ENCODE assay signal across 8 mouse cellular contexts in genomic region chr2:118111116-118111487, GRCm38 (mm10). TPM values are rescaled to one million over a fixed set of nuclear protein-coding genes. Genes with fewer than 3 reads are reported as not detected.
A peak's percentile ranks its signal among the peaks of the same experiment; 100 is the strongest.
DNase-seq lines count a peak whose midpoint lies in the region; ATAC-seq and TF ChIP-seq lines count a peak whose summit lies in the region.

No protein-coding gene starts in this region.

- H3K4me2 ChIP-seq in embryonic facial prominence, embryonic 13.5 days, result peak overlapping the region; percentile 89
- H3K4me2 ChIP-seq in limb, embryonic 13.5 days (replicated peaks), result peak overlapping the region; percentile 86
- peak overlapping the region; percentile 94 for H3K4me2 ChIP-seq in midbrain, embryonic 15.5 days

- under 1% methylated on average over 16 of the region's 16 CpGs for WGBS in embryonic facial prominence, embryonic 13.5 days
- WGBS in heart, adult 2 months, result 0% methylated on average over 16 of the region's 16 CpGs
- under 1% methylated on average over 16 of the region's 16 CpGs for WGBS in limb, embryonic 13.5 days
- under 1% methylated on average over 16 of the region's 16 CpGs for WGBS in midbrain, embryonic 15.5 days

- H3K4me3 ChIP-seq in embryonic facial prominence, embryonic 13.5 days, result peak overlapping the region; percentile 69
- peak overlapping the region; percentile 48 for H3K4me3 ChIP-seq in heart, adult 2 months
- H3K4me3 ChIP-seq in limb, embryonic 13.5 days, result peak overlapping the region; percentile 71
- H3K4me3 ChIP-seq in midbrain, embryonic 15.5 days, result peak overlapping the region; percentile 48

- H3K9me3 ChIP-seq in embryonic facial prominence, embryonic 13.5 days, result no peaks in the 10 kb centered on the region
- no peaks in the 10 kb centered on the region for H3K9me3 ChIP-seq in limb, embryonic 13.5 days
- no peaks in the 10 kb centered on the region for H3K9me3 ChIP-seq in midbrain, embryonic 15.5 days

- no peak for TF ChIP-seq POLR2A in heart, adult 2 months (IDR thresholded peaks at IDR 0.05; ENCODE audit: insufficient read depth, low read depth, low read length)

- no peaks in the 10 kb centered on the region; the same call in 1 of the 2 replicates for H3K27me3 ChIP-seq in embryonic facial prominence, embryonic 13.5 days
- H3K27me3 ChIP-seq in heart, adult 2 months (ENCODE audit: control insufficient read depth, insufficient read depth, low read length), result 0 out of 2 replicates have a peak, but pooled peaks cover 1% of the 10 kb centered on the region
- H3K27me3 ChIP-seq in limb, embryonic 13.5 days, result no peaks in the 10 kb centered on the region; the same call in none of the 2 replicates
- H3K27me3 ChIP-seq in midbrain, embryonic 15.5 days (replicated peaks), result peaks cover 6% of the 10 kb centered on the region

- peak overlapping the region; percentile 83 for H3K9ac ChIP-seq in embryonic facial prominence, embryonic 13.5 days
- peak overlapping the region; percentile 53 for H3K9ac ChIP-seq in heart, adult 2 months (ENCODE audit: low read depth, low read length)
- peak overlapping the region; percentile 85 for H3K9ac ChIP-seq in limb, embryonic 13.5 days
- peak overlapping the region; percentile 41; the same call in 1 of the 2 replicates for H3K9ac ChIP-seq in midbrain, embryonic 15.5 days

- intact Hi-C loops in heart, adult 2 months (cut with DNase I), result loop anchor here (1.0 to 5.0 kb wide), 5 partner anchors 72 to 570 kb away; no protein-coding TSS in a partner anchor

- no peaks in the 10 kb centered on the region for H3K79me2 ChIP-seq in heart, adult 2 months (replicated peaks; ENCODE audit: control insufficient read depth, insufficient read depth, low read length)

- ATAC-seq in embryonic facial prominence, embryonic 13.5 days (ENCODE audit: insufficient number of reproducible peaks, insufficient read depth, low FRiP score, low TSS enrichment, low read depth), result peak; percentile 71; the same call in 1 of the 2 replicates
- peak; percentile 71 for ATAC-seq in limb, embryonic 13.5 days (ENCODE audit: low FRiP score, low read depth)
- ATAC-seq in midbrain, embryonic 15.5 days (replicated peaks), result peak; percentile 88
- ATAC-seq in activated CD4-positive, CD25-positive, alpha-beta regulatory T cell, adult 4 months, result no peak

- H3K27ac ChIP-seq in embryonic facial prominence, embryonic 13.5 days, result peak overlapping the region; percentile 84
- H3K27ac ChIP-seq in heart, adult 2 months, result peak overlapping the region; percentile 71
- peak overlapping the region; percentile 86 for H3K27ac ChIP-seq in limb, embryonic 13.5 days
- H3K27ac ChIP-seq in midbrain, embryonic 15.5 days, result no peak overlapping the region

- peak; percentile 56 to 72 for DNase-seq in adrenal gland, postnatal 4 days (ENCODE audit: low spot score in 2 of 2)
- peak; percentile 86 to 88 for DNase-seq in heart, adult 2 months
- peak; percentile 84 to 91 for DNase-seq in kidney, adult 8-10 months
- peak; percentile 51 to 75 for DNase-seq in spleen, adult 18-20 months

- peak; percentile 93 for TF ChIP-seq CTCF in heart, adult 2 months (IDR thresholded peaks at IDR 0.05)

- H3K36me3 ChIP-seq in embryonic facial prominence, embryonic 13.5 days, result peaks cover 13% of the 10 kb centered on the region
- H3K36me3 ChIP-seq in heart, adult 2 months (ENCODE audit: control insufficient read depth, insufficient read depth, low read length), result no peaks in the 10 kb centered on the region
- H3K36me3 ChIP-seq in limb, embryonic 13.5 days, result peaks cover 23% of the 10 kb centered on the region
- H3K36me3 ChIP-seq in midbrain, embryonic 15.5 days (replicated peaks), result no peaks in the 10 kb centered on the region

- 0 out of 2 replicates have a peak, but pooled peaks have one; percentile 41 for TF ChIP-seq EP300 in heart, adult 2 months (IDR thresholded peaks at IDR 0.05; ENCODE audit: insufficient read depth, low read depth, low read length)

- H3K4me1 ChIP-seq in embryonic facial prominence, embryonic 13.5 days, result peaks cover 47% of the 10 kb centered on the region
- peaks cover 2% of the 10 kb centered on the region; the same call in 1 of the 2 replicates for H3K4me1 ChIP-seq in heart, adult 2 months (ENCODE audit: control insufficient read depth, insufficient read depth, low read length)
- peaks cover 60% of the 10 kb centered on the region for H3K4me1 ChIP-seq in limb, embryonic 13.5 days
- H3K4me1 ChIP-seq in midbrain, embryonic 15.5 days, result peaks cover 19% of the 10 kb centered on the region; the same call in 1 of the 2 replicates

RNA-seq across cellular contexts. Expression of gene Thbs1, which starts 0.6 kb away (rescaled TPM):
- total RNA-seq in adrenal gland, postnatal 4 days (2021), result 10 to 100 TPM; 27.0 to 31.6 TPM
- polyA plus RNA-seq in embryonic facial prominence, embryonic 13.5 days (2015; fragmentation: Nextera tagmentation; extraction: Ambion mirVana), result 71.1 and 81.6 TPM in 2 replicates
- total RNA-seq in heart, adult 2 months (2021), result 10 to 100 TPM; 10.0 to 24.4 TPM
- polyA plus RNA-seq in heart, adult 2 months (2012; rRNA removed), result 6.3 and 6.7 TPM in 2 replicates
- polyA plus RNA-seq in limb, embryonic 13.5 days (2015; fragmentation: Nextera tagmentation; extraction: Ambion mirVana), result 88.0 and 100.0 TPM in 2 replicates
- polyA plus RNA-seq in midbrain, embryonic 15.5 days (2015; fragmentation: Nextera tagmentation; extraction: Ambion mirVana), result 4.7 and 5.1 TPM in 2 replicates
- polyA plus RNA-seq in activated CD4-positive, CD25-positive, alpha-beta regulatory T cell, adult 4 months (2017; shearing (Covaris generic)), result not detected
